Mouse (Mus musculus): ENCODE measurements around the gene Zfp109.

Zfp109 gene

GRCm38 (mm10) chr7:24237040-24237791 lies at the start of gene Zfp109:
TSS of gene Zfp109 (minus strand) at chr7:24237560.
- CTCF ChIA-PET = interaction anchor here in 3 of 4 experiments (0.7 to 1.6 kb wide), 5 partner anchors 17 to 1589 kb away, joined by 3 to 6 read pairs (median 3); partner anchors contain the start of gene Zfp108 (in 1 of the 3)

GRCm38 (mm10) chr7:24286916-24287315 lies 49.6 kb upstream of the Zfp109 start:
- POLR2A ChIA-PET = interaction anchor here in 2 of 4 experiments (1.1 to 1.3 kb wide), 2 partner anchors 33 to 153 kb away, joined by 3 read pairs; partner anchors contain the start of genes Zfp108 (in 1 of the 2) and Zfp235 (in 1 of the 2)

More at GRCm38 (mm10) chr7:24237040-24237791, at the start of gene Zfp109:
- POLR2A ChIA-PET = interaction anchor here (0.5 to 2.4 kb wide), 11 partner anchors 9 to 242 kb away, joined by 3 to 11 read pairs (median 3); partner anchors contain the start of genes Zfp108 (in 2 of the 4), Smg9 (in 1 of the 4) and Zfp93 (in 1 of the 4)

GRCm38 (mm10) chr7:24286090-24286489 lies 48.7 kb upstream of the Zfp109 start:
- POLR2A ChIA-PET = no interaction called here
- CTCF ChIA-PET = interaction anchor here in 2 of 4 experiments (1.3 to 2.2 kb wide), 2 partner anchors 13 to 133 kb away, joined by 5 to 20 read pairs; no protein-coding TSS in a partner anchor

More at GRCm38 (mm10) chr7:24286916-24287315, 49.6 kb upstream of the Zfp109 start:
- CTCF ChIA-PET = interaction anchor here in 2 of 4 experiments (0.6 to 2.2 kb wide), 7 partner anchors 9 to 891 kb away, joined by 3 to 20 read pairs (median 5); no protein-coding TSS in a partner anchor

GRCm38 (mm10) chr7:24280858-24281145 lies 43.4 kb upstream of the Zfp109 start:
- ChIA-PET POLR2A (interaction anchor here in 2 of 4 experiments (0.5 to 2.6 kb wide), 6 partner anchors 12 to 119 kb away, joined by 3 to 10 read pairs (median 5); partner anchors contain the start of genes Smg9 (in 1 of the 2) and Zfp61 (in 1 of the 2)), CTCF (interaction anchor here in 2 of 4 experiments (1.2 to 1.3 kb wide), 2 partner anchors 27 to 55 kb away, joined by 3 read pairs; partner anchors contain the start of gene Zfp108 (in 1 of the 2))

- ChIA-PET POLR2A (interaction anchor here in 2 of 4 experiments (0.5 to 2.6 kb wide), 9 partner anchors 11 to 191 kb away, joined by 3 to 10 read pairs (median 4); partner anchors contain the start of genes Smg9 (in 1 of the 2), Zfp108 (in 1 of the 2) and Zfp61 (in 1 of the 2)), CTCF (interaction anchor here in 3 of 4 experiments (0.6 to 1.3 kb wide), 4 partner anchors 26 to 685 kb away, joined by 3 to 5 read pairs (median 3); partner anchors contain the start of gene Zfp108 (in 1 of the 3))
These were observed 42.9 kb upstream of the Zfp109 start for GRCm38 (mm10) chr7:24280031-24280857.

GRCm38 (mm10) chr7:24278771-24279170 lies 41.4 kb upstream of the Zfp109 start:
- POLR2A ChIA-PET = interaction anchor here in 2 of 4 experiments (0.6 to 2.6 kb wide), 4 partner anchors 10 to 228 kb away, joined by 3 to 9 read pairs (median 6); no protein-coding TSS in a partner anchor
- CTCF ChIA-PET = interaction anchor here in 1 of 4 experiments (0.7 kb wide), 1 partner anchor 9 kb away, joined by 3 read pairs; no protein-coding TSS in a partner anchor

- CTCF ChIA-PET = no interaction called here
- POLR2A ChIA-PET = interaction anchor here in 1 of 4 experiments (1.4 kb wide), 1 partner anchor 20 kb away, joined by 4 read pairs; the partner anchor contains the start of gene Zfp108
These were observed 37.1 kb upstream of the Zfp109 start for GRCm38 (mm10) chr7:24274456-24274855.

GRCm38 (mm10) chr7:24271191-24271590 lies 33.8 kb upstream of the Zfp109 start:
- CTCF ChIA-PET = interaction anchor here in 1 of 4 experiments (2.1 kb wide), 1 partner anchor 16 kb away, joined by 11 read pairs; no protein-coding TSS in a partner anchor

GRCm38 (mm10) chr7:24270288-24270672 lies 32.9 kb upstream of the Zfp109 start, which contains the start of gene Zfp93:
TSS of gene Zfp93 (plus strand) at chr7:24270420.
- POLR2A ChIA-PET = interaction anchor here in 3 of 4 experiments (0.7 to 1.9 kb wide), 8 partner anchors 10 to 59 kb away, joined by 3 to 8 read pairs (median 3); partner anchors contain the start of genes Zfp108 (in 1 of the 3) and Zfp111 (in 1 of the 3)

More at GRCm38 (mm10) chr7:24271191-24271590, 33.8 kb upstream of the Zfp109 start:
- POLR2A ChIA-PET = interaction anchor here in 2 of 4 experiments (0.8 to 1.2 kb wide), 3 partner anchors 16 to 63 kb away, joined by 3 to 6 read pairs (median 4); partner anchors contain the start of genes Zfp108 (in 1 of the 2) and Zfp111 (in 1 of the 2)

GRCm38 (mm10) chr7:24269667-24270287 lies 32.4 kb upstream of the Zfp109 start:
- CTCF ChIA-PET = interaction anchor here in 3 of 4 experiments (0.6 to 3.1 kb wide), 5 partner anchors 15 to 116 kb away, joined by 3 to 11 read pairs (median 4); partner anchors contain the start of gene Zfp108 (in 1 of the 3)
- POLR2A ChIA-PET = interaction anchor here in 3 of 4 experiments (0.5 to 1.9 kb wide), 11 partner anchors 9 to 136 kb away, joined by 3 to 8 read pairs (median 3); partner anchors contain the start of genes Zfp108 (in 2 of the 3) and Zfp235 (in 1 of the 3)

More at GRCm38 (mm10) chr7:24270288-24270672, 32.9 kb upstream of the Zfp109 start, which contains the start of gene Zfp93:
- CTCF ChIA-PET = interaction anchor here in 3 of 4 experiments (0.6 to 3.1 kb wide), 5 partner anchors 16 to 117 kb away, joined by 3 to 11 read pairs (median 4); partner anchors contain the start of gene Zfp108 (in 1 of the 3)

GRCm38 (mm10) chr7:24269256-24269655 lies 31.9 kb upstream of the Zfp109 start:
- ChIA-PET POLR2A (interaction anchor here in 3 of 4 experiments (0.5 to 2.4 kb wide), 11 partner anchors 9 to 182 kb away, joined by 3 to 9 read pairs (median 3); partner anchors contain the start of genes Zfp108 (in 2 of the 3) and Zfp235 (in 1 of the 3)), CTCF (interaction anchor here in 1 of 4 experiments (0.5 to 3.1 kb wide), 3 partner anchors 15 to 549 kb away, joined by 3 to 9 read pairs (median 4); partner anchors contain the start of gene Zfp108)

GRCm38 (mm10) chr7:24268176-24269155 lies 31.1 kb upstream of the Zfp109 start:
- ChIA-PET POLR2A (interaction anchor here in 3 of 4 experiments (0.6 to 2.4 kb wide), 22 partner anchors 10 to 187 kb away, joined by 3 to 11 read pairs (median 4); partner anchors contain the start of genes Zfp108 (in 2 of the 3), Smg9 (in 1 of the 3), Zfp109 (in 1 of the 3) and Zfp180 (in 1 of the 3)), CTCF (interaction anchor here in 2 of 4 experiments (0.5 to 3.1 kb wide), 5 partner anchors 14 to 549 kb away, joined by 3 to 9 read pairs (median 4); partner anchors contain the start of genes Zfp108 (in 1 of the 2) and Zfp109 (in 1 of the 2))

- POLR2A ChIA-PET = interaction anchor here in 1 of 4 experiments (0.9 kb wide), 1 partner anchor 11 kb away, joined by 3 read pairs; the partner anchor contains the start of gene Zfp93
These were observed 22.6 kb upstream of the Zfp109 start for GRCm38 (mm10) chr7:24260000-24260312.

GRCm38 (mm10) chr7:24259306-24259999 lies 22.1 kb upstream of the Zfp109 start:
- ChIA-PET CTCF (interaction anchor here in 2 of 4 experiments (0.5 to 1.1 kb wide), 2 partner anchors 28 to 158 kb away, joined by 3 read pairs; no protein-coding TSS in a partner anchor), POLR2A (interaction anchor here in 1 of 4 experiments (0.9 kb wide), 1 partner anchor 11 kb away, joined by 3 read pairs; the partner anchor contains the start of gene Zfp93)

More at GRCm38 (mm10) chr7:24260000-24260312, 22.6 kb upstream of the Zfp109 start:
- CTCF ChIA-PET = no interaction called here
